In the genomic region with DNA sequence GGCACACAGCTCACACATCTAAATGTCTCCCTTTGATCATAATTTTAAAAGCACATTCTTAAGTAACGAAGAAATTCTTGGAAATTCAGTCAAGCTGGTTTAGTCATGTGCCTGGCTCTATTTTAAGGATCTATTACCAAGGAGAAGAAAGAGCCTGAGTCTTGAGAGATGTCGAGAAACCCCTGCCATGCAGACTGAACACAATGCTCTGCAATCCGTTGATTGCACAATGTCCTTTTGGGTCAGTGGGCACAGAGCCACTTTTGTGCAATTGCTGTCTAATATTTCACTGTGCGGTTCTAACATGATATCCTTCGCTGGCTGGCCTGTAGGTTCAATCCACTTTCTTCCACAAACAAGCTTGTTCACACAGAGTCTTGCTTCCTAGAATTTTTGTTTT, we compare ENCODE assay signal across 13 mouse cellular contexts. TPM values are rescaled to one million over a fixed set of nuclear protein-coding genes. Genes with fewer than 3 reads are reported as not detected.
DNase-seq lines count a peak whose midpoint lies in the region; ATAC-seq and TF ChIP-seq lines count a peak whose summit lies in the region.
"Had no signal": no experiment of that assay in that cellular context is flagged by ENCODE, and none has a peak within 500 bp of the region (broad histone marks: within the 10 kb centered on the region; RNA-seq: fewer than 3 reads in every experiment).

No protein-coding gene starts in this region.

- no peak overlapping the region for H3K27ac ChIP-seq in liver, adult 2 months (replicated peaks; ENCODE audit: insufficient read depth, low read depth, low read length)
- no peak overlapping the region for H3K27ac ChIP-seq in liver, embryonic 11.5 days (ENCODE audit: low read depth, low read length)
- H3K27ac ChIP-seq in heart, embryonic 12.5 days (ENCODE audit: poor library complexity, severe bottlenecking), result no peak overlapping the region
- H3K27ac ChIP-seq: embryonic facial prominence, embryonic 12.5 days; forebrain, embryonic 15.5 days had no signal

- H3K4me3 ChIP-seq in liver, adult 2 months (ENCODE audit: insufficient read depth, low read depth, low read length), result no peak overlapping the region
- no peak overlapping the region for H3K4me3 ChIP-seq in liver, embryonic 11.5 days (ENCODE audit: low read depth, low read length)
- H3K4me3 ChIP-seq in heart, embryonic 12.5 days, result no peak overlapping the region
- H3K4me3 ChIP-seq: embryonic facial prominence, embryonic 12.5 days; forebrain, embryonic 15.5 days had no signal

- POLR2A ChIA-PET in Patski (lab: Charles Lee), result no interaction called here

- no peak for TF ChIP-seq CTCF in liver, adult 2 months (IDR thresholded peaks at IDR 0.05; ENCODE audit: low read depth, low read length)
- TF ChIP-seq CTCF in Patski (IDR thresholded peaks at IDR 0.05), result no peak

- 25% methylated on average over 5 of the region's 5 CpGs for WGBS in liver, adult 2 months
- 68% methylated on average over 5 of the region's 5 CpGs for WGBS in liver, embryonic 11.5 days
- 68% methylated on average over 5 of the region's 5 CpGs for WGBS in heart, embryonic 12.5 days

- no peaks in the 10 kb centered on the region for H3K27me3 ChIP-seq in liver, adult 2 months (ENCODE audit: control insufficient read depth, insufficient read depth, low read length)
- H3K27me3 ChIP-seq in liver, embryonic 11.5 days (replicated peaks; ENCODE audit: control insufficient read depth, insufficient read depth, low read length), result no peaks in the 10 kb centered on the region
- no peaks in the 10 kb centered on the region for H3K27me3 ChIP-seq in Patski
- H3K27me3 ChIP-seq in heart, embryonic 12.5 days (replicated peaks), result no peaks in the 10 kb centered on the region
- H3K27me3 ChIP-seq: embryonic facial prominence, embryonic 12.5 days; forebrain, embryonic 15.5 days had no signal

- TF ChIP-seq POLR2A in liver, adult 2 months (IDR thresholded peaks at IDR 0.05; ENCODE audit: extremely low read depth, insufficient read depth, low read length), result no peak

- ATAC-seq in liver, embryonic 11.5 days (replicated peaks; ENCODE audit: low FRiP score), result no peak
- peak; percentile 83 for ATAC-seq in Patski
- ATAC-seq in heart, embryonic 12.5 days (ENCODE audit: insufficient number of reproducible peaks, low FRiP score), result no peak
- ATAC-seq: forebrain, embryonic 15.5 days had no signal

- no peak overlapping the region for H3K4me2 ChIP-seq in liver, embryonic 11.5 days
- no peak overlapping the region for H3K4me2 ChIP-seq in heart, embryonic 12.5 days
- H3K4me2 ChIP-seq: embryonic facial prominence, embryonic 12.5 days; forebrain, embryonic 15.5 days had no signal

- H3K9ac ChIP-seq in liver, adult 2 months (ENCODE audit: low read depth, low read length), result no peak overlapping the region
- no peak overlapping the region for H3K9ac ChIP-seq in liver, embryonic 11.5 days (ENCODE audit: low read depth, low read length)
- H3K9ac ChIP-seq in heart, embryonic 12.5 days, result no peak overlapping the region
- H3K9ac ChIP-seq: embryonic facial prominence, embryonic 12.5 days; forebrain, embryonic 15.5 days had no signal

- in situ Hi-C loops in Patski (cut with MboI; ENCODE audit: low pct_unique_long_range_greater_than_20kb), result no loop called here

- H3K79me2 ChIP-seq in liver, adult 2 months (ENCODE audit: control insufficient read depth, insufficient read depth, low read length), result no peaks in the 10 kb centered on the region

- H3K9me3 ChIP-seq in liver, embryonic 11.5 days (ENCODE audit: control insufficient read depth, low read length), result no peaks in the 10 kb centered on the region
- no peaks in the 10 kb centered on the region for H3K9me3 ChIP-seq in heart, embryonic 12.5 days (replicated peaks)
- H3K9me3 ChIP-seq: embryonic facial prominence, embryonic 12.5 days; forebrain, embryonic 15.5 days had no signal

- DNase-seq in liver, adult 2 months (ENCODE audit: extremely low read depth, low read depth, low spot score), result peak; percentile 89
- no peak for DNase-seq in liver, embryonic 11.5 days (ENCODE audit: low spot score)
- DNase-seq in Patski (ENCODE audit: low read depth, low spot score), result peak; percentile 61
- peak; percentile 29 to 65 for DNase-seq in adrenal gland, postnatal 36 days
- DNase-seq in lung, postnatal 36 days, result peak; percentile 72
- no peak for DNase-seq in cerebellum, postnatal 36 days
- DNase-seq in cerebellum, adult 8-10 months, result no peak
- DNase-seq: cerebellum, adult 11 months; gastrocnemius, postnatal 36 days; heart, postnatal 4 days had no signal

- H3K4me1 ChIP-seq in liver, adult 2 months (ENCODE audit: control insufficient read depth, insufficient read depth, low read length), result peaks cover 5% of the 10 kb centered on the region
- no peaks in the 10 kb centered on the region for H3K4me1 ChIP-seq in liver, embryonic 11.5 days (replicated peaks; ENCODE audit: control insufficient read depth, insufficient read depth, low read length)
- H3K4me1 ChIP-seq in heart, embryonic 12.5 days (replicated peaks), result no peaks in the 10 kb centered on the region
- H3K4me1 ChIP-seq: embryonic facial prominence, embryonic 12.5 days; forebrain, embryonic 15.5 days had no signal

- H3K36me3 ChIP-seq in liver, adult 2 months (ENCODE audit: control insufficient read depth, insufficient read depth, low read length), result no peaks in the 10 kb centered on the region
- H3K36me3 ChIP-seq in liver, embryonic 11.5 days (ENCODE audit: control insufficient read depth, insufficient read depth, low read length), result no peaks in the 10 kb centered on the region
- H3K36me3 ChIP-seq in heart, embryonic 12.5 days, result no peaks in the 10 kb centered on the region
- H3K36me3 ChIP-seq: embryonic facial prominence, embryonic 12.5 days; forebrain, embryonic 15.5 days had no signal

- CTCF ChIA-PET in Patski (lab: Charles Lee), result interaction anchor here (1.7 to 1.8 kb wide), 2 partner anchors 58 to 100 kb away, joined by 4 to 7 read pairs; no protein-coding TSS in a partner anchor

RNA-seq across cellular contexts. Expression of a gene that starts 33.1 kb away (rescaled TPM):
- total RNA-seq in liver, adult 2 months (2014; rRNA removed), result 21.7 and 34.8 TPM in 2 replicates
- polyA plus RNA-seq in liver, adult 2 months (2012; rRNA removed), result 25.4 and 31.9 TPM in 2 replicates
- 5.4 and 5.6 TPM in 2 replicates for polyA plus RNA-seq in liver, embryonic 11.5 days (2014; fragmentation: Nextera tagmentation; extraction: Ambion mirVana)
- 0.19 TPM for polyA plus RNA-seq in Patski (2021)
- total RNA-seq in adrenal gland, postnatal 36 days (2021), result 10 to 100 TPM in 1 of 2 experiments, 1 to 10 TPM in 1; 9.1 to 19.5 TPM
- 1.3 and 1.4 TPM in 2 replicates for polyA plus RNA-seq in heart, embryonic 12.5 days (2016; fragmentation: Nextera tagmentation; extraction: Ambion mirVana)

Comparison
In these comparisons a context has a peak if more than half of its experiments do, and no peak if none do; other contexts are left out.
1. DNase-seq: peak in liver, adult 2 months (single experiment), Patski (single experiment), adrenal gland, postnatal 36 days (2 of 2) and lung, postnatal 36 days (single experiment); none in liver, embryonic 11.5 days (single experiment), cerebellum, postnatal 36 days (0 of 2) and cerebellum, adult 8-10 months (single experiment).